Mouse (Mus musculus) monocyte, adult 5-6 weeks (primary cell): Measurements from ENCODE around the gene Foxn4. TPM values are rescaled to one million over a fixed set of nuclear protein-coding genes. Genes with fewer than 3 reads are reported as not detected.

Source experiments
- ATAC-seq: fragments of 153-309, 156-312 bp; replicated peaks from 2 replicates; pipeline ENCODE4 v1.8.0; 2017; ENCODE audit warnings: mild to moderate bottlenecking; ENCODE audit not compliant: low TSS enrichment, insufficient number of reproducible peaks, severe bottlenecking, poor library complexity, low FRiP score
- total RNA-seq: library from RNA; stranded (forward); fragments of 200-1000, 200-491, 200-594 nt; gene quantifications from 3 replicates; pipeline ENCODE4 v1.2.3, GENCODE M21; 2017

Gene Foxn4
- total RNA-seq, result not detected in 3 replicates

- ATAC-seq, result no peak
Measured at GRCm38 (mm10) chr5:114273693-114274402, at the start of gene Foxn4. Foxn4 (minus strand) TSS chr5:114273807.

- ATAC-seq, result peak; percentile 38; the same call in 1 of the 2 replicates
Measured at GRCm38 (mm10) chr5:114323105-114323790, 49.6 kb upstream of the Foxn4 start.

GRCm38 (mm10) chr5:114309680-114310036, 36.1 kb upstream of the Foxn4 start:
- ATAC-seq, result no peak

GRCm38 (mm10) chr5:114308765-114309679, 35.4 kb upstream of the Foxn4 start:
- ATAC-seq, result no peak

- ATAC-seq, result no peak
Measured at GRCm38 (mm10) chr5:114306496-114306895, 32.9 kb upstream of the Foxn4 start.

DNA sequence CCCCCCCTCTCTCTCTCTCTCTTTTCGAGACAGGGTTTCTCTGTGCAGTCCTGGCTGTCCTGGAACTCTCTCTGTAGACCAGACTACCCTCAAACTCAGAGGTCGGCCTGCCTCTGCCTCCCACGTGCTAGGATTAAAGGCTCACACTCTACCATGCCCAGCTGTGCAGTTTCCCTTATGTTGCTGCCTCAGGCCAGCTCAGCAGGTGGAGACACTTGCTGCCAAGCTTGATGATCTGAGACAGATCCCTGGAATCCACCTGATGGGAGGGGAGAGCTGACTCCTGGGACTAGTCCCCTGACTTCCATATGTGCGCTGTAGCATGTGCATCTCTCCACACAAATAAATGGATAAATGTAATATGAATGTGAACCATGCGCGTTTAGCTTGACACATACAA, 29.6 kb upstream of the Foxn4 start:
- ATAC-seq, result no peak

DNA sequence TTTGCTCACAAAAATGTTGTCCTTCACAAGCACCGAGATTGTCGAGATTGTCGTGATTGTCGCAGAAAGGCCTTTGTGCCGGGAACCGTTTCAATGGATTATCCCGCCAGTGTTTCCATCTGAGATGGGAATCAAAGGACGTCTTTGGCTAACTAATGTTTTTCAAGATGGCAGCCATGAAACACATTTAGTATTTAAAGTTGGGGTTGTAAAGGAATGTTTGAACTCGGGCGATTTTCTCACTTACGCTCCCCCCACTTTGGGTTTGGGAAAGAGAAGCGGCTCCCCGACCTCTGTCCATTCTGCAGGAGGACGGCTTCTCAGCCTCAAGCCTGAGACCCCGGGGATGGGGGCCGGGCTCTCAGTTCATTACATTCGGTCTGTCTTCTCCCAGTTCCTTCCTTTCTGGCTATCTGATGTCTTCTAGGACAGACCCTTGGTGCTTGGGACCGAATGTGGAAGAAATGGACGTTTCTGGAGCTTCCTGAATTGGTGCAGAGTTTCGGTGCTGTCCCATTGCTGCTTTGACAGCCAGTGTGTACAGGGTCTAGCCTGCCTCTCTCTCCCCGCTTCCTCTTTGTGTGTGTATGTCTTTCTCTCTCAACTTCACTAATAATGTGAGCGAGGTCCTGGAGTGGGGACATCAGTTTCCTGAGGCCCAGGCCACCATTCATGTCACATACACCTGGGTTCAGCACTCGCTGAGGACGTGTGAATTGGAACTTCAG, 26.4 kb upstream of the Foxn4 start:
- ATAC-seq, result no peak

DNA sequence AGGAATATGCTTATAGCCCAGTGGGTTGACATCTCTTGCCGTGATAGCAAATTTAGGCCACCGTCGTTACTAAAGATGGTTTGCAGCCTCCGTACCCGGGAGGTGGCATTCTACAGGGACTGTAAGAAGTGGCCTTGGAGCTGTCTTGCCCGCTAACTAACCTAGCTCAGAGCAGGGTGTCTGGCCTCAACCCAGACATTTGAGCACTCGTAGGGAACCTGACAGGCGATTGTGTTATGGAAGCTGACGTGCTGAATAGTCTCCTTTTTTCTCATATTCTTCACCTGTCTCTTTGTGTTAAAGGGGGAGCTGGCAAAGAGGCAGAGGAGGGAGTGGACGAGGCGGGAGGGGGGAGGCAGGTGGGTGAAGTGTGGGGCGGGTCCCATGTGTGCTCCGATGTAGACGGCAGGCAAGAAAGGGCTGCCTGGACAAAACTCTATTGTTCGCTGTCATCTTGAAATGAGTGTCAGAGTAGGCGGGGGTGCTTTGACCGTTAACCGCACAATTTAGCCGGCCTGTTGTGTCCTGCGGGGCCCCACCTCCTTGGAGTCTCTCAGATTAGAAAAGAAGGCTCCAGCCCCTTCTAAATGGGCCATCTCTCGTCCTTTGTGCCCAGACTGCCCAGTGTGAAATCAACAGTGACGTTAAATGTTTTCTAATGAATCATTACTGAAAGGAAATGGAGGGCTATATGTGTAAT, 25.7 kb upstream of the Foxn4 start:
- ATAC-seq, result no peak

DNA sequence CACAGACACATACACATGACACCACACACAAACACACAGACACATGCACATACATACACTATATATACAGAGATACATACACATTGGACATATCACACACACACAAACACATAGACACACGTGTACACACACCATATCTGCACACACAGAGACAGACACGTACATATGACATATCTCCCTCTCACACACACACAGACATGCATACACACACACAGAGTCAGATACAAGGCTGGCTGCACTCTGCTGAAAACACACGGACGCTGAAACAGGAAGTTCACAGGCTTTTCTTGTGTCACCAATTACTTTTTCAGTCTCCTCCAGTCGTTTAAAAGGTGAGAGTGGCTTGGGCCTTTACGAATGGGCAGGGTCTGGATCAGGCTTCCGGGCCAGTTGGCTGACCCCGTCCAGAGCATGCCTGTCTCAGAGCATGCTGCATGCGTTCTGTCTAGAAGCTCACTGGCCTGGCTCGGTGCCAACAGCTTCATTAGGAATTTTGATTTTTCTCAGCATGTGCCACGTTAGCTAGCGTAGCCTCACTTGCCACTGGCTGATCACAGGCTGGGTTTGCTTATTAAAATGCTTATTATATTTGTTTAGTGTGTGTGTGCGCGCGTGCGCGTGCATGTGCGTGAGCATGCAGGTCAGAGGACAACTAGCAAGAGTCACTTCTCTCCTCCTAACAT, 24.7 kb upstream of the Foxn4 start:
- ATAC-seq, result no peak

DNA sequence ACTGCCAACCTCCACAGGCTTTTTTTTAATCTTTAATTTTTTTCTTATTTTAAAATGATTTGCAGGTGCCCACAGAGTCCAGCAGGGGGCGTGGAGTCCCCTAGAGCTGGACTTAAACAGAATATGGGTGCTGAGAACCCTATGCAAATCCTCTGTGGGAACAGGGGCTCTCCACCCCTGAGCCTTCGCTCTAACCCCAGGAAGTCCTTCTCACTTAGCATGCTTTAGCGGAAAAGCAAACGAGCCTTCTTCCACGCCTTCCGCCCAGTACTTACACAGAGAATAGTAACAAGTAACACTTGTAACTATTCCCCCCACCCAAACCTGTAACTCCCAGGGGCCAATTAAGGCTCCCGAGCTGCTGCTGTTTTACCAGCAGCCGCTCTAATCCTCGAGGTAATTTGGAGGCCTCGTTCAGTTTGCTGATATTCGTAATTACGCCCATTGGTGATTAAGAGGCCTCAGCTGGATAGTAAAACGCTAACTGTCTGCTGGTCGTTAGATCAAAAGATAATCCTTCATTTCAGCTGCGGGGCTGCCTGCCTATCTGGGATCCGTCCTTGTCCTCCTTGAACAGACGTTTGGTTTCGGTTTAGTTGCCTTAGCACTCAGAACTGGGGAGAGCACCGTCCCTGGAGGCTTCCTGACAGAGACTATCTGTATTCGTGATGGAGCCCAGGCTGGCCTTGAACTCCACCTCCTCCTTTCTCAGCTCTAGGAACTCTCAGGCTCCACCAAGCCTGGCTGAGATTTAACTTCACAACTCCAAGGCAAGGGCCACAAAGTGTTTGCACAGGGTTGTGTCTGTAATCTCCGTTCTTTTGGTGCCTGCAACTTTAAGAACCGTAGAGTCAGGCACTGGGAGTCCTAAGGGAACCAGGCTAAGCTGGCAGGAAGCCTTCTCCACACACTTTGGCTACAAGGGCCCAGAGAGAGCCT, 23.4 kb upstream of the Foxn4 start:
- ATAC-seq, result no peak

DNA sequence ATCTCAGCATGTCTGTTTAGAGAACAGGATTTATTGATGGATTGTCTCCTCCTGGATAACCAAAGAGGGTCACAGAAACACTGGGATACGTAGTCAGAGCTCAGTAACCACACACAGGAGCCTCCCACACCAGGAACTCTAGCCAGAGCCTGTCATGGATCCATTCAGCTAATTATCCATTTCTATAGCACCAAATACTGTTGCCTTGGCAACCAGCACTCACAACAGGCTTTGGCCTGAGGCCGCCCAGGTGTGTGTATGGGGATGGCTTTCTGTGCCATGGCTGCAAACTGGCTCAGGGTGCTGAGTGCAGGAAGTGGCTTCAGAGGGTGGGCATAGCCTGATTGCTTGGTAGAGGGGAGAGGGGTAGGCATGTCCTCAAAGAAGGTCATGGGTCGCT, 16.4 kb upstream of the Foxn4 start:
- ATAC-seq, result no peak

GRCm38 (mm10) chr5:114288874-114289273, 15.3 kb upstream of the Foxn4 start, which contains the start of gene Myo1h:
Myo1h (plus strand) TSS chr5:114289166.
- no peak for ATAC-seq

DNA sequence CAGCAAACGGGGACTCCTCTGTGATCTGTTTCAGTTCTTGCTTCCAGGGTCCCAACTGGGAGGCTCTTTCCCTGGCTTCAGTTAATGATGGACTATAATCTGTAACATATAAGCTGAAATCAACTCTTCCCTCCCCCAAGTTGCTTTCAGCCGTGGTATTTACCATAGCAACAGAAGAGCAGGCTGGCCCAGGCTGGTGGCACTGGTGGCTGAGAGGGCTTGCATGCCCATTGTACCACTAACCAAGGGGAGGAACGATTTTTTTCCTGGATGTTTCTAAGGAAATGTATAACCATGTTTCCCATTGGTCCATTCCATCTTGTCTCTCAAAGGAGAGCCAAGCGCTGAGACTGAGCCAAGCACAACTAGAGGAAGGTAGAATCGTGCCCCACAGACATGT, 14.8 kb upstream of the Foxn4 start:
- ATAC-seq, result no peak

DNA sequence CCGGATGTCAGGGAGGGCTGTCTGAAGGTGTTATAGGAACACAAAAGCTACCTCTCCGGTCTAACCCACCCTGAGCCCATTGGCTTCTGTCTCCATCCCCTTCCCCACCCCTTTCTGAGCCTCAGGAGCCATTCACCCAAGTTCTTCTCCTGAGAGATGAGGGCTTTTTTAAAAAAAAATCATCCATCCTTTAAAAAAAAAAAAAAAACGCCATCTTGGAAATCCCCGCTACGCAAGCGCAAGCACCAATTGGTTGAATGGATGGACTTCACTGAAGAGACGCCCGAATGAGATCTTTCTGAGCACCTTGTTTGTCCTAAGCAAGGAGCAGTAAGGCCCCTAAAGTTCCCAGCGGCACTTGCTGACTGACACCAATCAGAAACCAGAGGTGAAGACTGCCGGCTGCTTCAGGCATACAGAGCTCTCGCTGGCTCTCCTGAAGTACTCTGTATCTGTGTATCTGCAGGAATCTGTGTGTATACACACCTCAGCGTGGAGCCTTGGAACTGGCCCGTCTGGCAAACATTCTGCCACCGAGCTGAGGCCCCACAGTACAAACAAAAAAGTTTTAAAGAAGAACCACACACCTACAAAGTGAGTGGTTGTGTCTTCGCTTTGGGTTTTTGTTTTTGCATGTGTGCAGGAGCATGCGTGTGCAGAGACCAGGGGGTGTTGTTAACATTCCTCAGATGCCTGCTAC, 13.4 kb upstream of the Foxn4 start:
- no peak for ATAC-seq

DNA sequence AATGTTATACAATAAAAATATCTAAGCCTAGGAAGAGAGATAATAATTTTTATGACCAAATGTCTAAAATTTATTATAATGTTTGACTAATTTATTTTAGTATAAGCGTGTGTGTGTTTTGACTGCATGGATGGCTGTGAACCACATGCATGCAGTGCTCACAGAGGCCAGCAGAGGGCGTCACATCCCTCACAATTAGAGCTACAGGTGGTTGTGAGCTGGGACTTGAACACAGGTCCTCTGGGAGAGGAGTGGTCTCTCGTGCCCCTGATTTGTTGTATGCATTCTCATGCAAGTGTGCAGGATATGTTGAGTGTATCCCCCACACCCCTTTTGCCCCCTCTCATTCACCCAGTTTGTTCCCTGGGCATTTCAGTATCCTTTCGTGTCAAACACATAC, 12.5 kb upstream of the Foxn4 start:
- ATAC-seq, result no peak

DNA sequence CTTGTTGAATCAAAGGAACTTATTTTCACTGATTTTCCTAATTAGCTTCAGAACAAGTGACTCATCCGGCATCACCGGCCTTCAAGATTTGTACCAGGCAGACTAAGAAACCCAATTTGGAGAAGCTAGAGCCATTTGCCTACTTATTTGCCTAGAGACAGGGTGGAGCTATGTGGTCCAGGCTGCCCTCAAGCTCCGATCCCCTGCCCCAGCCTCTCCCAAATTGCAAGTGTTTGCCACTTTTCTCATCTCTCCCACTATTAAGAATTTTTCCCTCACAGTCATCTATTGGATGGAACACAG, 11.7 kb upstream of the Foxn4 start:
- no peak for ATAC-seq
